Mouse (Mus musculus) CH12.LX (cell line): Measurements from ENCODE around the gene Pappa2. TPM values are rescaled to one million over a fixed set of nuclear protein-coding genes. Genes with fewer than 3 reads are reported as not detected.

Experiments used
- DNase-seq: peaks from one replicate; pipeline ENCODE4 v3.0.0-alpha.2; 2013; ENCODE audit errors: extremely low read depth
- H3K27ac ChIP-seq: 2 replicates; pipeline ENCODE4 v1.5.1; 2012; ENCODE audit warnings: low read depth, mild to moderate bottlenecking, control low read depth, moderate library complexity; ENCODE audit not compliant: insufficient read depth
- H3K27me3 ChIP-seq: replicated peaks from 2 replicates; pipeline ENCODE3; 2012; ENCODE audit warnings: inconsistent platforms
- H3K36me3 ChIP-seq, 2 experiments: replicated peaks in 1 of 2; 2 replicates each; pipeline versions ENCODE3 to v1.6.1; 2012; ENCODE audit warnings: inconsistent platforms in 1 of 2, low read length in 1 of 2, mild to moderate bottlenecking in 1 of 2, mixed read lengths in 1 of 2, moderate library complexity in 1 of 2; ENCODE audit not compliant: control insufficient read depth in 1 of 2, insufficient read depth in 1 of 2
- H3K4me1 ChIP-seq, 2 experiments: 2 replicates each; pipeline ENCODE4 v1.6.1; 2012; ENCODE audit warnings: inconsistent platforms in 1 of 2, moderate library complexity in 1 of 2; ENCODE audit not compliant: insufficient read depth in 2 of 2, control insufficient read depth in 1 of 2
- H3K4me2 ChIP-seq: 2 replicates; pipeline ENCODE4 v1.6.1; 2012; ENCODE audit warnings: low read depth, mild to moderate bottlenecking, control low read depth; ENCODE audit not compliant: poor library complexity, insufficient read depth, severe bottlenecking
- H3K4me3 ChIP-seq, 3 experiments: fragments of 150-350 bp in 1 of 3; sonication (generic) in 1 of 3; replicated peaks in 1 of 3; 2 replicates each; pipeline versions ENCODE3 to v1.5.1; 2011 to 2012; ENCODE audit warnings: low read depth in 2 of 3, low read length in 2 of 3, mild to moderate bottlenecking in 2 of 3, moderate library complexity in 2 of 3, control low read depth in 1 of 3, improper control_type of control experiment in 1 of 3, inconsistent platforms in 1 of 3, mixed read lengths in 1 of 3; ENCODE audit not compliant: poor library complexity in 1 of 3
- H3K79me2 ChIP-seq: replicated peaks from 2 replicates; pipeline ENCODE4 v1.6.1; 2012; ENCODE audit warnings: mild to moderate bottlenecking, moderate library complexity; ENCODE audit not compliant: control insufficient read depth, poor library complexity, insufficient read depth, severe bottlenecking; ENCODE audit errors: extremely low read depth
- H3K9ac ChIP-seq: 2 replicates; pipeline ENCODE4 v1.6.1; 2012; ENCODE audit warnings: low read depth, mild to moderate bottlenecking, control low read depth, moderate library complexity; ENCODE audit not compliant: insufficient read depth
- H3K9me3 ChIP-seq: replicated peaks from 2 replicates; pipeline ENCODE3; 2012; ENCODE audit warnings: low read length, inconsistent platforms, mixed read lengths
- BHLHE40 ChIP-seq: IDR thresholded peaks from 2 replicates; pipeline ENCODE4 v1.6.1; 2011; ENCODE audit warnings: mild to moderate bottlenecking, low read depth, low read length, improper control_type of control experiment
- CHD2 ChIP-seq: IDR thresholded peaks from 2 replicates; pipeline ENCODE4 v1.6.1; 2011; ENCODE audit warnings: low read length, improper control_type of control experiment
- CTCF ChIP-seq, 2 experiments: IDR thresholded peaks in 1 of 2; conservative IDR thresholded peaks in 1 of 2; 2 replicates each; pipeline ENCODE4 v1.5.1; 2011 to 2012; ENCODE audit warnings: low read depth in 2 of 2, low read length in 2 of 2, improper control_type of control experiment in 1 of 2, inconsistent platforms in 1 of 2, mild to moderate bottlenecking in 1 of 2, moderate library complexity in 1 of 2
- ELF1 ChIP-seq: IDR thresholded peaks from 2 replicates; pipeline ENCODE4 v1.6.1; 2014; ENCODE audit warnings: low read depth, mild to moderate bottlenecking, inconsistent platforms, low read length, improper control_type of control experiment
- EP300 ChIP-seq: IDR thresholded peaks from 2 replicates; pipeline ENCODE4 v1.6.1; 2011; ENCODE audit warnings: low read length, improper control_type of control experiment
- ETS1 ChIP-seq: conservative IDR thresholded peaks from 2 replicates; pipeline ENCODE4 v1.6.1; 2012; ENCODE audit warnings: low read depth, mild to moderate bottlenecking, inconsistent platforms, low read length, improper control_type of control experiment, moderate library complexity
- GABPA ChIP-seq: IDR thresholded peaks from 2 replicates; pipeline ENCODE4 v1.6.1; 2012; ENCODE audit warnings: low read depth, low read length, improper control_type of control experiment, inconsistent platforms; ENCODE audit not compliant: insufficient replicate concordance
- JUND ChIP-seq: conservative IDR thresholded peaks from 2 replicates; pipeline ENCODE4 v1.6.1; 2011; ENCODE audit warnings: low read depth, low read length, improper control_type of control experiment
- MAX ChIP-seq: IDR thresholded peaks from 2 replicates; pipeline ENCODE4 v1.6.1; 2011; ENCODE audit warnings: low read length, improper control_type of control experiment
- MAZ ChIP-seq: IDR thresholded peaks from 2 replicates; pipeline ENCODE4 v1.6.1; 2012; ENCODE audit warnings: low read depth, mild to moderate bottlenecking, inconsistent platforms, low read length, improper control_type of control experiment, moderate library complexity
- MXI1 ChIP-seq: IDR thresholded peaks from 2 replicates; pipeline ENCODE4 v1.6.1; 2011; ENCODE audit warnings: mild to moderate bottlenecking, low read depth, low read length, improper control_type of control experiment
- MYC ChIP-seq: IDR thresholded peaks from 2 replicates; pipeline ENCODE4 v1.6.1; 2011; ENCODE audit warnings: low read depth, mild to moderate bottlenecking, improper control_type of control experiment, low read length
- POLR2A ChIP-seq: IDR thresholded peaks from 2 replicates; pipeline ENCODE4 v1.6.1; 2011; ENCODE audit warnings: low read depth, mild to moderate bottlenecking, improper control_type of control experiment, low read length
- RCOR1 ChIP-seq: conservative IDR thresholded peaks from 2 replicates; pipeline ENCODE4 v1.6.1; 2012; ENCODE audit warnings: low read depth, mild to moderate bottlenecking, inconsistent platforms, low read length, improper control_type of control experiment
- SIN3A ChIP-seq: IDR thresholded peaks from 2 replicates; pipeline ENCODE4 v1.6.1; 2012; ENCODE audit warnings: low read length, improper control_type of control experiment, inconsistent platforms
- SMC3 ChIP-seq: IDR thresholded peaks from 2 replicates; pipeline ENCODE4 v1.6.1; 2011; ENCODE audit warnings: low read depth, low read length, improper control_type of control experiment
- TCF12 ChIP-seq: IDR thresholded peaks from 2 replicates; pipeline ENCODE4 v1.6.1; 2014; ENCODE audit warnings: low read depth, mild to moderate bottlenecking, inconsistent platforms, low read length, improper control_type of control experiment
- ZMIZ1 ChIP-seq: IDR thresholded peaks from 2 replicates; pipeline ENCODE4 v1.6.1; 2012; ENCODE audit warnings: low read depth, mild to moderate bottlenecking, inconsistent platforms, low read length, improper control_type of control experiment
- ZNF384 ChIP-seq: IDR thresholded peaks from 2 replicates; pipeline ENCODE4 v1.6.1; 2012; ENCODE audit warnings: low read depth, low read length, improper control_type of control experiment, inconsistent platforms
- dilution Hi-C: fragments of 300-500 bp; cut with MboI; formaldehyde crosslinking; loops from 2 replicates; pipeline ENCODE4 v1.14.3; 2020; ENCODE audit warnings: low sequenced_read_pairs; ENCODE audit not compliant: extremely low pct_unique_long_range_greater_than_20kb, extremely low pct_ligation_motif_present
- in situ Hi-C: fragments of 300-500 bp; cut with MboI; formaldehyde crosslinking; loops from 3 replicates; pipeline ENCODE4 v1.14.3; 2019; ENCODE audit warnings: low sequenced_read_pairs, low pct_ligation_motif_present, low pct_unique_long_range_greater_than_20kb, mixed read lengths
- polyA plus RNA-seq: library from polyadenylated mRNA; unstranded; fragments of >175 nt; gene quantifications from 2 replicates; pipeline ENCODE4 v1.2.1, GENCODE M21; 2012; ENCODE audit warnings: low read depth; ENCODE audit not compliant: insufficient read length
- total RNA-seq, 2 experiments: library from RNA; depleted of rRNA; stranded (reverse); fragments of 300-350 nt in 1 of 2; fragments of >200 nt in 1 of 2; gene quantifications; 2 replicates each; pipeline ENCODE4 v1.2.3; 2012 to 2014

Pappa2 gene
- total and polyA plus RNA-seq, 3 experiments, result 0.17 to 1.3 (median 0.20) TPM

DNA sequence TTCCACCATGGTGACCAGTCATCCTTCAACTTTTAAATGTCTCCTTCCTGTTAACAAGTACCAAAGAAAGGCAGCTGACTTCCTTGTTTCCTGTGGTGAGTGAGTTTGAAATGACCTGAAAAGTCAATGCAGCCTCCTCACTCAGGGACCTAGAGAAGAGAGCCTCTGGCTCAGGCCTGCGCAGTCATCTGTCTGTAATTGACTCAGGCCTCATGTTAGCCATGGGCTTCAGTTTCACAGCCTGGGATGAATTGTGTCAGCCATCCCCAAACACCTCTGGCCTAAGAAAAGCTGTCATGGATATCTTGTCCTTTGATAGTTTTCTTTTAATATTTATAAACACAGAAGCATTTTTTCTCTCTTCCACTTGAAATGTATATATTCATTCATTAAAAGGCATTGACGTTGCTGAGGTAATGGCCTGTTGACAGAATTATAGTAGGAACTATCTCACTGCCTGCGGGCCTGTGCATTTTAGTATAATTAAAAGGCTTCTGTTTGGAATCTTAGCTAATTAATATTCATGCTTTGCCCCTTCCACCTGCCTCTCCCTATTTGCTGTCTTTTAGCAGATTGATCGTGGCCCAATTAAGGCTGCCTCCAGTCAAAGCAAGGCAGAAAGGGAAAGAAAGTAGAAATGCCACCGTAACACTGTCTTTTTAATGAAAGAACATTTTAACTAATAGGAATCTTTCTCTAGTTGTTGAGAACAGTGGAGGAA, 34.8 kb upstream of the Pappa2 start:
- TF ChIP-seq POLR2A, result no peak
- TF ChIP-seq ETS1, result no peak
- no peak for TF ChIP-seq CTCF (conservative IDR thresholded peaks at IDR 0.05 in 1 of 2, IDR thresholded peaks at IDR 0.05 in 1 of 2; ENCODE audit: low read depth in 2 of 2, low read length in 2 of 2)
- no peaks in the 10 kb centered on the region for H3K27me3 ChIP-seq
- dilution Hi-C loops (no loop called here), in situ Hi-C loops (no loop called here)
- no peaks in the 10 kb centered on the region for H3K36me3 ChIP-seq
- no peak for DNase-seq
- H3K9ac ChIP-seq, result no peak overlapping the region
- no peak overlapping the region for H3K4me3 ChIP-seq
- H3K4me2 ChIP-seq, result no peak overlapping the region
- no peaks in the 10 kb centered on the region for H3K4me1 ChIP-seq
- no peaks in the 10 kb centered on the region for H3K79me2 ChIP-seq
- H3K27ac ChIP-seq, result no peak overlapping the region
- H3K9me3 ChIP-seq, result no peaks in the 10 kb centered on the region

DNA sequence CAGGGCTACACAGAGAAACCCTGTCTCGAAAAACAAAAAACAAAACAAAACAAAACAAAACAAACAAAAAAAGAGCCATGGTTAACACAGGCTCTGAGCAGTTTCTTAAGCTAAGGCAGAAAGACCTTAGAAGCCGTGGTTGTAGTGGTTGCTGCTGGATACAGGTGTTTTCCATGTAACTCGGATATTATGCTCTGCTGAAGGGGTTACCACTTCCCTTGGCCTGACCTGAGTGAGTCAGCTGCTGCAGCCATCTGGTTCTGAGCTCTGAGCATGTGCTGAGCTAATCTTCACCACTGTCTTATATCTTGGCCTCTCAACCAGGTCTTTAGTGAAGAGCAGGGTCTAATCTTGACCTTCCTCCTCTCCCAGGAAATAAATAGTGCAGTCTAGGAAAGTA, 6.8 kb upstream of the Pappa2 start:
- dilution Hi-C loops (no loop called here), in situ Hi-C loops (no loop called here)
- Histone ChIP-seq H3K79me2 (no peaks in the 10 kb centered on the region), H3K4me1 (peaks cover 0 to 12% of the 10 kb centered on the region in 2 experiments; a peak in 2 of 4 replicates), H3K9me3 (no peaks in the 10 kb centered on the region), H3K9ac (no peak overlapping the region), H3K4me3 (no peak overlapping the region), H3K4me2 (no peak overlapping the region), H3K27ac (no peak overlapping the region), H3K36me3 (no peaks in the 10 kb centered on the region)
- DNase-seq, result peak; percentile 53
- TF ChIP-seq ETS1 (peak; percentile 27; the same call in 1 of the 2 replicates), ZMIZ1 (no peak), BHLHE40 (0 out of 2 replicates have a peak, but pooled peaks have one; percentile 15), RCOR1 (no peak), ZNF384 (no peak), EP300 (peak; percentile 45; the same call in 1 of the 2 replicates), TCF12 (peak; percentile 44; the same call in 1 of the 2 replicates), SIN3A (no peak)
- TF ChIP-seq, all 38 proteins: peak for 4
- no peaks in the 10 kb centered on the region for H3K27me3 ChIP-seq

DNA sequence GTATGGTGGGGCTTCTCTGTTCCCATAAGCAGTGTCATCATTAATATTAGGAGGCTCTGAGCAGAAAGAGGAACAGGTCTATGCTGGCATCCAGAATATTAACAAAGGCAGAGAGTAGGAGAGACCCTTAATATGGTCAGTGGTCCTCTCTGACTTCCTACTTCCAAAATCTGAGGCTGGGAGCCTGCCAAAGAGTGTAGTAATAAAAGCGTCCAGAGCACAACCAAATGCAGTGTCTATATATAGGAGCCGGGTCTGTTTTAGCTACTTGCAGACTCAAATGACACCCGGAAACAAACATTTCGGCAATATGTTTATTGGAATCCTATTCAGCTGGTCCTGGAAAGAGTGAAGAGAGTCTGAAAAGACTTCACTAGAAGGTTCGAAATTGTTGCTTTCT, 17.9 kb downstream of the Pappa2 start:
- no peaks in the 10 kb centered on the region for H3K36me3 ChIP-seq
- H3K79me2 ChIP-seq, result no peaks in the 10 kb centered on the region
- DNase-seq, result no peak
- H3K4me3 ChIP-seq, result no peak overlapping the region
- no peak overlapping the region for H3K27ac ChIP-seq
- no peaks in the 10 kb centered on the region for H3K27me3 ChIP-seq
- TF ChIP-seq MAZ (no peak), CTCF (conservative IDR thresholded peaks at IDR 0.05 in 1 of 2, IDR thresholded peaks at IDR 0.05 in 1 of 2; ENCODE audit: low read depth in 2 of 2, low read length in 2 of 2) (no peak), TCF12 (no peak), CHD2 (no peak), MXI1 (no peak), GABPA (no peak), SMC3 (no peak), JUND (no peak), MYC (no peak), ELF1 (no peak), POLR2A (no peak), ETS1 (no peak), MAX (no peak)
- in situ Hi-C loops (no loop called here), dilution Hi-C loops (no loop called here)
- no peaks in the 10 kb centered on the region for H3K9me3 ChIP-seq
- no peaks in the 10 kb centered on the region for H3K4me1 ChIP-seq
- peak overlapping the region; percentile 35; the same call in 1 of the 2 replicates for H3K4me2 ChIP-seq
- H3K9ac ChIP-seq, result no peak overlapping the region
